Mouse (Mus musculus) layer of hippocampus, adult 18-20 months (tissue): Measurements from ENCODE around the gene Ctse. TPM values are rescaled to one million over a fixed set of nuclear protein-coding genes. Genes with fewer than 3 reads are reported as not detected.
"Not testable (repeated sequence)": the region's sequence is repeated elsewhere in the genome, so short reads cannot be mapped to it uniquely, and the experiment has no call there.

Source experiments
- DNase-seq, 2 experiments: peaks; one replicate each; pipeline ENCODE4 v3.0.0; 2022; ENCODE audit warnings: low spot score in 2 of 2
- long read RNA-seq: library from polyadenylated mRNA; stranded (forward); transcript quantifications from one replicate; pipeline ENCODE4 v2.0.0, GENCODE M21; 2021
- total RNA-seq, 2 experiments: library from RNA; stranded (reverse); gene quantifications; 2 replicates each; pipeline ENCODE4 v1.2.3; 2021

The Ctse gene
- under 1 TPM in 1 of 2 experiments, not detected in 1; 0.17 TPM for total RNA-seq
- long read RNA-seq: 0 reads

- no peak for DNase-seq
Observed at GRCm38 (mm10) chr1:131637791-131638540, at the start of gene Ctse. Ctse (plus strand) TSS chr1:131638306.

DNA sequence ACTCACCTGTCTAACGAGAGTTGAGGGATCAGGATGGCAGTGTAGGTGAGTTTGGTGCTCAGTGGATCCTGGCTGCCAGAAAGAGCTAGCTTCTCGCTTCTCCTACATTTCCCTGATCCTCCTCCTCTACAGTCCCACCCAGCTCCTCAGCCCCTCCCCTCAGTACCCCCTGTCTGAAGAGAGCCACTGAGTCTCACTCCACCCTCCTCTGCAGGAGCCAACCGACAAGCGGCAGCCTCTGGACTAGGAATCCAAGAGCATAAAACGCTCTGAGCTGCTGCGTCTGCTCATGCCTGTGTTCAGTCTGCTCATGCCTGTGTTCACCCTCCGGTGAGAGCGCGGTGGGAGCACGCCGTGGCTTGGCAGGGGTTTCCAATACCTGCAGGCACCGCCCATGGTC lies 39.2 kb upstream of the Ctse start, which contains the start of gene Avpr1b:
Gene Avpr1b, plus strand, starts transcription at position 335 of the 400 bp plus-strand sequence.
- no peak for DNase-seq

DNA sequence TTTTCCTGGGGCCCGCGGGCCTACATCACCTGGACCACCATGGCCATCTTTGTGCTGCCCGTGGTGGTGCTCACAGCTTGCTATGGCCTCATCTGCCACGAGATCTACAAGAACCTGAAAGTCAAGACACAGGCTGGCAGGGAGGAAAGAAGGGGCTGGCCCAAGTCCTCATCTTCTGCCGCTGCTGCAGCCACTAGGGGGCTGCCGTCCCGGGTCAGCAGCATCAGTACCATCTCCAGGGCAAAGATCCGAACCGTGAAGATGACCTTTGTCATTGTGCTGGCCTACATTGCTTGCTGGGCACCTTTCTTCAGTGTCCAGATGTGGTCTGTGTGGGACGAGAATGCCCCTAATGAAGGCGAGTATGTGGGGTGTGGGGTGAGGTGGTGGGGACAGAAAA lies 37.8 kb upstream of the Ctse start:
- no peak for DNase-seq

GRCm38 (mm10) chr1:131606719-131607118 lies 31.4 kb upstream of the Ctse start:
- DNase-seq: no peak

DNA sequence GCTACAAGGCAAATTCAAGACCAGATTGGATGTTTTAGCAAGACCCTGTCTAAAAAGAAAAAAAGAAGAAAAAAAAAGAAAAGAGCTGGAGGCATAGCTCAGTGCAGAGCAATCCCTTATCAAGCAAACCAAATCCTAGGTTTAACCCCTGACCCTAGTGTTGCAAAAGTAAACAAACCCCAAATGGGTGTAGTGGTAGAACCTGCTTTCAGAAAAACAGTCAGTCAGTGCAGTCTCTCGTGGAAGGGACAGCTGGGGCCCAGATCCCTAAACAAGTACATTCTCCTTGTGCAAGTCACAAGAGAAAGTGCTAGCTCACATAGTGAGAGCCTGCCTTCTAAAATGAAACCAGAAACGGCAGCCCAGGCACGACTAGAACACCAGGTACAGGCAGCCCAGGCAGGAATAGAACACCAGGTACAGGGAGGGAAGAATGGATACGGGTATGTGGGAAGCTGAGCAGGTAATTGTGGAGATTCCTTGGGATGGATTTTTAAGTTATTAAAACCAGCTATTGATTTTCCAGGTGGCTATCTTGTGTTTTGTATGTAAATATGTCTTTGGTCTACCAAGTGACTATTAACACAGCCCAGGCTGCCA lies 25.4 kb upstream of the Ctse start:
- no peak for DNase-seq

- DNase-seq: peak; percentile 48 to 72
Observed at GRCm38 (mm10) chr1:131613361-131614133, 24.6 kb upstream of the Ctse start.

DNA sequence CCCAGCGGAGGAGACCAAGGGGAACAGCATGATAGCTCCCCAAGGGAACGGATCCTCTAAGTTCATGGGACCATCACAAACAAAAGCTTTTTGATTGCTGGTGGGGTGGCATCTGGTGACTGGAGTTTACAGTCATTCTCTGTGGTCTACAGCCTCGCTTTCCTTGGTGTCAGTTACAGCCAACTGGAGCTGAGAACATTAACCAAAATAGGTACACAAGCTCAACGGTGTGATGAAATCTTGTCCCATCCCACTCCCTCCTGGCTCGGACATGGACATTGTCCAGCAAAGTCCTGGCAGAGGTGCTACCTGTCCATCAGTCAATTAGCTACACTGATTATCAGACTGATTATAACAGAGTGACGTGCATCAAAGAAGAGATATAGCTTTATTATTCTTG lies 23.5 kb upstream of the Ctse start:
- DNase-seq: no peak

DNA sequence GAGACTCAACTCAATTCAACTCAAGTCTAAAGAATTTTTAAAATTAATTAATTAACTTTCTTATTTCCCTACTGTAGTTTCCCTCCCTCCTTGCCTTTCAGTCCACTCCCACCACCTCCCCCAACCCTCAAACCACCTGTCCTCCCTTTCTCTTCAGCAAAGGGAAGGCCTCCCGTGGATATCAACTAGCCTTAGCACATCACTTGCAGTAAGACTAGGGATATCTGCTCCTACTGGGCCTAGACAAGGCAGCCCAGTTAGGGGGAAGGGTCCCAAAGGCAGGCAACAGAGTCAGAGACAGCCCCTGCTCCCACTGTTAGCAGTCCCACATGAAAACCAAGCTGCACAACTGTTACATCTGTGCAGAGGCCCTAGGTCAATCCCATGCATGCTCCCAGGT lies 22.0 kb upstream of the Ctse start:
- no peak for DNase-seq

DNA sequence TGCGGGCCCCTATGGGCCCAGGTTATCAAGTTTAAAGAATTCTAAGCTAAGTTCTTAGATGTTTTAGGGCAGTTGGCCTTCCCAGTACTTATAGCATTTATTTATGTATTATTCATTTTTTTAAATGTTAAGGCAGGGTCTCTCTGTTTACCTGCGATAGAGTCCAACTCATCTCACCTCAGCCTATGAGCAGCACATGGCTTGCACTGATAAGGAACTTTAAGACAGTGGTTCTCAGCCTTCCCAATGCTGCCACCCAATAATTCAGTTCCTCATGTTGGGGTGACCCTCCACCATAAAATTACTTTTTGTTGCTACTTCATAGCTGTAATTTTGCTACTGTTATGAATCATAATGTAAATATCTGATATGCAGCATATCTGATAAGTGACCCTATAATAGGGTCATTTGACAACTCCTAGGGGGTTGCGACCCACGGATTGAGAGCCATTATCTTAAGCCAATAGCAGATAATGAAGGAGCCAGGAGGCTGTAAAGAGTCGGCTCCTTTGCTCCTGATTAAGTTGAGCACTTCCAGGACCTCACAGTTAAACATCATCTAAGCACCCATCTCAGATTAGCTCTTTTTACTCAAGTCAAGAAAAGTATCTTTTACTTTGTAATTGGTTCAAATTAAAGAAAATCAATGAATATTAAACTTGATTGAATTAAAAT lies 21.4 kb upstream of the Ctse start:
- DNase-seq: no peak

- DNase-seq: no peak
Observed at GRCm38 (mm10) chr1:131618576-131618975, 19.5 kb upstream of the Ctse start.

DNA sequence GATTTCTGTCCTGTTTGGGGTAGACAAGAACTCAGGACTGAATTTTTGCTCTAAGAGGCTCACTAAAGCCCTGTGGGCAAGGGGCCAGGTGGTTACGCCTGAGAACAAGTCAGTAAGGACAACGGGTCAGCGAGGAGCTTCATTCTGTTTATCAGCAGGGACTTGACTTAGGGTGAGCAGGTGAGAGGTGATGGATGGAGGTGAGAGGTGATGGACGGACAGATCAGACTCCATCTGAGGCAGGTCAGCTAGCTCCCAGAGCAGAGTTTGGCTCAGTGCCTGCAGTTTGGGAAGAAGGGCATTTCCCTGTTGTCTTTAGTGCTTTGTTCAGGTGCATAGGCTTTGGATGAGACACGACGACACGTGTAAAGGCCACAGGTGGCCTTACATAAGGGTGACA lies 18.8 kb upstream of the Ctse start:
- DNase-seq: no peak

DNA sequence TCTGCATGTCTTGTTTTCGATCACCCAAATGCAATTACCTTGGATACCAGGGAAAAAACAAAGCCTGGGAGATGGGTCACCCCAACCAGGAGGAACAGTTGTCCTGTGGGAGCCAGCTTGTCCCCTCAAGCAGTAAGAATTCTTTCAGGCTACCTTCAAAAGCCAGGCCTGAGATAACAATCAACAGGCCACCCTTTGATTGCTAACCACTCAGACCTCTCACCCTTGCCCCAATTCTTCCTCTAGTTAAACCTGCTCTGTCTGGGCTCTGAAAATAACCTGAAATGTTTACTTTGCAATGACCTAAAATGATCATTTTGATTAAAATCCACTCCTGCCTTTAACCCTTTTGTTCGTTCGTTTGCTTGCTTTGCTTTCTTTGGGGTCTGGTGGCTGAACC lies 14.5 kb upstream of the Ctse start:
- DNase-seq: no peak

GRCm38 (mm10) chr1:131624175-131624835 lies 13.8 kb upstream of the Ctse start:
- DNase-seq: no peak

GRCm38 (mm10) chr1:131626200-131626599 lies 11.9 kb upstream of the Ctse start:
- DNase-seq: no peak

GRCm38 (mm10) chr1:131632216-131632615 lies 5.9 kb upstream of the Ctse start:
- not testable (repeated sequence) for DNase-seq

DNA sequence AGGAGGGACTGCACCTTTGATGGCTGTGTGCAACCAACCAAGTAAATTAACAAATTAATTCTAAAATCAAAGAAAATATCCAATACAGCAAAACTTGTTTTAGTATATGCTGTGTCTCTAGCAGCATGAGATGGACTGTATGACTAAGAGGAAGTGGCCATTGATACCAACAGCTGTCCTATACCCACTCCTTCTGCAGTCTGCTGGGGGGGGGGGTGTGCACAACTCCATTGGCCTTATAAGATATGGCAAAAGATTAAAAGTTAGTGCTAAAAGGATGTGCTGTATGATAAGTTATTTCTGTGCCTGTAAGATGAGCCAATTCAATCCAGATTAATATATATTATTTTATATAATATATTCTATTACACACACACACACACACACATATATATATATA lies 3.6 kb upstream of the Ctse start:
- no peak for DNase-seq

GRCm38 (mm10) chr1:131638541-131639421 lies 675 bp downstream of the Ctse start:
- DNase-seq: no peak

- no peak for DNase-seq
Observed at GRCm38 (mm10) chr1:131640062-131640461, 2.0 kb downstream of the Ctse start.

DNA sequence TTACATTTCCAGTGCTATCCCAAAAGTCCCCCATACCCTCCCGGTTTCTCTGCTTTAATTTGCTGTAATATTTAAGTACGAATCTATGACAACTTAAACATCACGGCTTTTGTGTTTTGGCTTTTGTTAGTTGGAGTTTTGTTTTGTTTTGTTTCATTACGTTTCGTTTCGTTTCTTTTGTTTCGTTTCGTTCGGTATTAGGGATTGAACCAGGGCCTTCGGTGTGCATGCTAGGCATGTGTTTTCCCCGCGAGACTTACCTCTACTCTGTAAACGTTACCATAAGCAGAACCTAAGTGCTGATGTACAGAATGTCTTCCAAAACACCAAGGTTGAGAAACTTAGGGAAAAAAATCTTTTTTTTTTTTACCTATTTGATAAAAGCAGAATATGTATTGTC lies 3.5 kb downstream of the Ctse start:
- no peak for DNase-seq

DNA sequence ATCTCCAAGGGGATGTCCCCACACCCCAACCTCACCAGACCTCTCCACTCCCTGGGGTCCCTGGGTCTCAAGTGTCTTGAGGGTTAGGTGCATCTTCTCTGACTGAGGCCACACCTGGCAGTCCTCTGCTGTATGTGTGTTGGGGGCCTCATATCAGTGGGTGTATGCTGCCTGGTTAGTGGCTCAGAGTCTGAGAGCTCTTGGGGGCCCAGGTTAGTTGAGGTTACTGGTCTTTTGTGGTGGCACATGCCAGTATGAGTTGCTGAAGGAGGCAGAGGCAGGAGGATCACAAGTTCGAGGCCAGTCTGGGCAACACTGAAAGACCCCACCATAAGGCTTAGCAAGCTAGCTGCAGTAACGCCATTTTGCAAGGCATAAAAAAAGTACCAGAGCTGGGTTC lies 4.1 kb downstream of the Ctse start:
- no peak for DNase-seq
